Mouse (Mus musculus) lung, postnatal 14 days (tissue): Measurements from ENCODE around the gene Ccdc194.

ENCODE experiments used
- DNase-seq: peaks from one replicate; pipeline ENCODE4 v3.0.0; 2021

Gene Ccdc194

GRCm38 (mm10) chr8:71525226-71526050 lies at the start of gene Ccdc194:
TSS of gene Ccdc194 (minus strand) at chr8:71525711.
- DNase-seq: no peak

GRCm38 (mm10) chr8:71575020-71575419 lies 49.5 kb upstream of the Ccdc194 start:
- no peak for DNase-seq

- DNase-seq: no peak
Measured at GRCm38 (mm10) chr8:71574426-71574825, 48.9 kb upstream of the Ccdc194 start.

GRCm38 (mm10) chr8:71572847-71573633 lies 47.5 kb upstream of the Ccdc194 start:
- no peak for DNase-seq

GRCm38 (mm10) chr8:71572077-71572476 lies 46.6 kb upstream of the Ccdc194 start:
- DNase-seq: no peak

- peak; percentile 92 for DNase-seq
Measured at GRCm38 (mm10) chr8:71570291-71570954, 44.9 kb upstream of the Ccdc194 start.

- DNase-seq: peak; percentile 84
Measured at GRCm38 (mm10) chr8:71569366-71570290, 44.1 kb upstream of the Ccdc194 start.

GRCm38 (mm10) chr8:71568941-71569340 lies 43.4 kb upstream of the Ccdc194 start:
- DNase-seq: no peak

GRCm38 (mm10) chr8:71568387-71568937 lies 43.0 kb upstream of the Ccdc194 start, which contains the start of gene Slc27a1:
TSS of gene Slc27a1 (plus strand) at chr8:71568882.
- DNase-seq: peak; percentile 81

- DNase-seq: no peak
Measured at GRCm38 (mm10) chr8:71567587-71567986, 42.1 kb upstream of the Ccdc194 start.

- DNase-seq: no peak
Measured at GRCm38 (mm10) chr8:71566501-71566900, 41.0 kb upstream of the Ccdc194 start, which contains the start of gene Nxnl1. TSS of gene Nxnl1 (minus strand) at chr8:71566601.

- DNase-seq: no peak
Measured at GRCm38 (mm10) chr8:71563992-71564391, 38.5 kb upstream of the Ccdc194 start.

- DNase-seq: peak; percentile 91
Measured at GRCm38 (mm10) chr8:71562751-71563150, 37.2 kb upstream of the Ccdc194 start.

- DNase-seq: peak; percentile 77
Measured at GRCm38 (mm10) chr8:71561401-71561800, 35.9 kb upstream of the Ccdc194 start.

GRCm38 (mm10) chr8:71560765-71561164 lies 35.3 kb upstream of the Ccdc194 start:
- DNase-seq: no peak

- no peak for DNase-seq
Measured at GRCm38 (mm10) chr8:71560071-71560470, 34.6 kb upstream of the Ccdc194 start.

- peak; percentile 80 for DNase-seq
Measured at GRCm38 (mm10) chr8:71558958-71559690, 33.6 kb upstream of the Ccdc194 start.

GRCm38 (mm10) chr8:71558071-71558957 lies 32.8 kb upstream of the Ccdc194 start, which contains the start of gene Tmem221:
TSS of gene Tmem221 (minus strand) at chr8:71558871.
- no peak for DNase-seq

- DNase-seq: no peak
Measured at GRCm38 (mm10) chr8:71554644-71555043, 29.1 kb upstream of the Ccdc194 start.

GRCm38 (mm10) chr8:71554001-71554400 lies 28.5 kb upstream of the Ccdc194 start:
- no peak for DNase-seq
